Mouse (Mus musculus): ENCODE results near the gene Tmem117. TPM values are rescaled to one million over a fixed set of nuclear protein-coding genes. Genes with fewer than 3 reads are reported as not detected.
A peak's percentile ranks its signal among the peaks of the same experiment; 100 is the strongest.

The Tmem117 gene
- polyA plus RNA-seq, 1 experiment from 2014 or later: 3.8 TPM

DNA sequence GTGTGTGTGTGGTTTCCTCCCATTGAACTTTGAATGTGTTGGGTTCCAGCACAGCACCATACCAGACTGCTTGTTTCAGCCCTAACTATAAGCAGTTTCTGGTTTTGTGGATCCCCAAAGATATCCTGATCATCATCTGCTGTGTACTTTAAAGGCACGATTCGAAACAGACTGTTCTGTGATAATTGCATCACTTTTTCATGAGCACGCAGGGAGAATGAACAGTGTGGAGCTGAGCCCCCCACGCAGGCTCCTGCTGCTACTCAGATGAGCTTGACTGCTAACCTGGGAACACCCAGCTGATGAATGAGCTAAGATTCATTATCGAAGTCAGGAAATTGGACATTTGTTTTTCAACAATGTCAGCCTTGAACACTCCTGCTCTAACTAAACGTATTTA is 230.6 kb downstream of the Tmem117 start:
- 86% methylated on average over 6 of the region's 6 CpGs for WGBS
- Histone ChIP-seq H3K9ac (replicated peaks) (no peak overlapping the region), H3K4me2 (replicated peaks) (no peak overlapping the region), H3K27ac (no peak overlapping the region), H3K9me3 (no peaks in the 10 kb centered on the region), H3K4me1 (replicated peaks) (peaks cover 9% of the 10 kb centered on the region), H3K4me3 (replicated peaks) (no peak overlapping the region), H3K27me3 (peaks cover 15% of the 10 kb centered on the region; the same call in 1 of the 2 replicates), H3K36me3 (no peaks in the 10 kb centered on the region)
- ATAC-seq: no peak

DNA sequence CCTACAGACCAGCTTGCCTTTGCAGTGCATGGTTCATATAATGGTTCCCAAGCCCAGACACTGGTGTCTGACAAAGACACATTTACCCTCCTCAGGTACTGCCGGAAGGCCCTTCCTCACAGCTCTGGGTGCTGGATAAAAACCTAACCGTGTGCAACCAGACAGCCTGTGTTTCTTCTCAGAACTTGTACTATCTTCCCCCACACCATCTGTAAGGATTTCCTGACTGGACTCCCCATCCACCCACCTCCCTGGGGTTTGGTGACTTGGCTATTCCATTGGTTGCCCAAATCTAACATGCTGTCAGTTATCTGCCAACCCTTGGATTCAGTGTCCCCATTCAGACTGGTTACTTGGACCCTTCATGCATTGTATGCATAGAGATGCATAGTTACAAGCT is 232.1 kb downstream of the Tmem117 start:
- Histone ChIP-seq H3K36me3 (no peaks in the 10 kb centered on the region), H3K9ac (replicated peaks) (no peak overlapping the region), H3K4me2 (replicated peaks) (no peak overlapping the region), H3K4me3 (replicated peaks) (no peak overlapping the region), H3K9me3 (no peaks in the 10 kb centered on the region), H3K27me3 (peaks cover 5% of the 10 kb centered on the region; the same call in 1 of the 2 replicates), H3K27ac (no peak overlapping the region), H3K4me1 (replicated peaks) (peaks cover 9% of the 10 kb centered on the region)
- ATAC-seq: no peak
- 95% methylated on average over 2 of the region's 2 CpGs for WGBS

DNA sequence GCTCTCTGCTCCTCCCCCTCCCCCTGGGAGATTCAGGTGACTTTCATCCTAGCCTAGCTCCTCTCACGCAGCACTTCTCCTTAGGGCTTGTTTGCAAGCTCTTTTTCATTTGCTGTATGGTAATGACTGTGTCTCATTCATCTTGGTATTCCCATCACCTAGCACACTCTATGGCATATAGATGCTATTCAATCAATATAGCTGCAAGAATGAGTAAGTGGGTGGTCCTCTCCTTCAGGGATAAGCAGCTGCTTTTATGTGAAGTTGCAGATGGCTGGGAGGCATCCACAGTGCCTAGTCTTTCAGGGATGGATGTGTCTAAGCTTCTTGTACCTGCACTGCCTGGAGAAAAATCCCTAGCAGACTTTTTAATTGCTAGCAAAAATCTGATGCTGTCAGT is 235.1 kb downstream of the Tmem117 start:
- H3K4me3 ChIP-seq (replicated peaks): no peak overlapping the region
- ATAC-seq: peak; percentile 69; the same call in 1 of the 2 replicates
- H3K27ac ChIP-seq: peak overlapping the region; percentile 62; the same call in 1 of the 2 replicates
- H3K27me3 ChIP-seq: no peaks in the 10 kb centered on the region
- WGBS: 30% methylated on average over 1 of the region's 1 CpGs
- H3K36me3 ChIP-seq: no peaks in the 10 kb centered on the region
- no peak overlapping the region for H3K4me2 ChIP-seq (replicated peaks)
- no peak overlapping the region for H3K9ac ChIP-seq (replicated peaks)
- no peaks in the 10 kb centered on the region for H3K9me3 ChIP-seq
- H3K4me1 ChIP-seq (replicated peaks): peaks cover 7% of the 10 kb centered on the region

DNA sequence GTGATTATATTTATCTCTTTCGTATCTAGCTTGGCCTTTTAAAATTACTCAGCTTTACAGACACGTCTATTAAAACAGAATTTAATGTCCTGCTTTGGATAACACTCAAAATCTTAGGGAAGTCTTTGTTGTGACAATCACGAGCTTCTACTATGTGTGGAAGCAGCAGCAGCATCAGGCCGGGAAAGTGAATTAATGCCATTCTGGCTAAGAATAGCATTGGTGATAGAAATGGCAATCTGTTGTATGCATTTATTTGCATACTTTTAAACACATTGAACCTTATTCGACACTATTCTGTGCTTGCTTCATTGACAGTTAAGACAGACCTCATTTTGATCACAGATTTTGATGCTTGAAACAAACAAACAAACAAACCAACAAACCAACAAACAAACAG is 239.3 kb downstream of the Tmem117 start:
- H3K4me3 ChIP-seq (replicated peaks): no peak overlapping the region
- H3K27me3 ChIP-seq: no peaks in the 10 kb centered on the region
- WGBS: 61% methylated on average over 5 of the region's 5 CpGs
- no peak overlapping the region for H3K4me2 ChIP-seq (replicated peaks)
- no peak overlapping the region for H3K9ac ChIP-seq (replicated peaks)
- H3K27ac ChIP-seq: no peak overlapping the region
- peaks cover 7% of the 10 kb centered on the region for H3K4me1 ChIP-seq (replicated peaks)
- no peak for ATAC-seq
- H3K36me3 ChIP-seq: no peaks in the 10 kb centered on the region
- no peaks in the 10 kb centered on the region for H3K9me3 ChIP-seq

DNA sequence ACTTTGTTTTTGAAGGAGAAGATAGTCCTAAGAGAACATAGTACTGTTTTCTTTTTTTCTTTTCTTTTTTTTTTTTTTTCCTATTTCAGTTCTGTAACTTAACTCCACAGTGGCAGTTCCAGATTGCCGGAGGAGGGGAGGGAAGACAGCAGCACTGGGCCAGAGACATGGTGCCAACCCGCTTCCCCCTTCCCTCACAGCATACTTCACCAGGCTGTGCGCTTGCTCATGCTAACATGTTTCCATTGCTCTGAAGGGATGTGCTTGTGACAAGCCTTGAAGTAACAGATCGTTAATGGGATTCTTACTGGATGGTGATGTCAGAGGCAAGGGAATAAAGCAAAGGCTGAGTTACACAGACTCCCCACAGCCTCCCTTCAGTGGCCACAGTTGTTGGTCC is 256.0 kb downstream of the Tmem117 start:
- H3K4me1 ChIP-seq (replicated peaks): no peaks in the 10 kb centered on the region
- H3K4me2 ChIP-seq (replicated peaks): no peak overlapping the region
- H3K27me3 ChIP-seq: no peaks in the 10 kb centered on the region
- H3K27ac ChIP-seq: no peak overlapping the region
- no peaks in the 10 kb centered on the region for H3K9me3 ChIP-seq
- 71% methylated on average over 4 of the region's 4 CpGs for WGBS
- ATAC-seq: no peak
- no peaks in the 10 kb centered on the region for H3K36me3 ChIP-seq
- H3K9ac ChIP-seq (replicated peaks): no peak overlapping the region
- no peak overlapping the region for H3K4me3 ChIP-seq (replicated peaks)

DNA sequence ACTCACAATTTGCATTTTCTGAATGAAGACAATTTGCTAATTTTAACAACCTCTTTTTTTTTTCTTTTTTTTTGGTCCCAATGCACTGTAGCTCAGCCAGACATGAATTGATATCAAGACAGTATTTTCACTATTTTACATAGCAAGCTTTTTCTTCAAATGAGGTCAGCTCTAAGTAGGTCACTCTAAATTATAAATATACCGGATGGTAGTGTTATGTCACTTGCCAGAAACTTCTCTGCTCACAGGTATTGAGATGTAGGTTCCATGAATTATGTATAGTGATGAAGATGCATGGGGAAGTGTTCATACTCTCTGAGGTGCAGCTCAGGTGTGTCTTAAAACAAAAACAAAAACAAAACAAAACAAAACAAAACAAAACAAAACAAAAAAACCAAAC is 264.2 kb downstream of the Tmem117 start:
- Histone ChIP-seq H3K27ac (no peak overlapping the region), H3K36me3 (no peaks in the 10 kb centered on the region), H3K27me3 (no peaks in the 10 kb centered on the region), H3K9ac (replicated peaks) (no peak overlapping the region), H3K9me3 (no peaks in the 10 kb centered on the region), H3K4me1 (replicated peaks) (peaks cover 13% of the 10 kb centered on the region), H3K4me2 (replicated peaks) (no peak overlapping the region), H3K4me3 (replicated peaks) (no peak overlapping the region)
- ATAC-seq: no peak
- 81% methylated on average over 1 of the region's 1 CpGs for WGBS

DNA sequence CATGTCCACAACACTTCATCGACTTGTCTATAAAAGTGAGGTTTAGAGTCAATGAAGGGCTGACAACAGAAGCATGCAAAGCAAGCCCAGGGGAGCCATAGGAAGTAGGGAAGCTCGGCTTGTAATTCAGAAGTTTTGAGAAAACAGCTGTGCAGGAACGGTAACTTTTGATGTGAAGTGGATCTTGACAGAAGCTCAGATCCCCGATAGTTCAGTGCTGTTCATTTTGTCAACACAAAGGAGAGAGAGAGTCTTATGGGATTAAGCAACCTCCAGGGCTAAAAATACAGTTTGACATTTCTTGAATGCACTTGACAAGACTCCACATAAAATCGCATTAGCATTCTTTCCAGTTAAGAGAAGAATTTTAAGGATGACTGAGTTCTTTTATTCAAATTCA is 265.1 kb downstream of the Tmem117 start:
- no peak overlapping the region for H3K9ac ChIP-seq (replicated peaks)
- H3K4me2 ChIP-seq (replicated peaks): no peak overlapping the region
- ATAC-seq: peak; percentile 63; the same call in 1 of the 2 replicates
- 16% methylated on average over 5 of the region's 5 CpGs for WGBS
- no peak overlapping the region for H3K4me3 ChIP-seq (replicated peaks)
- H3K27me3 ChIP-seq: no peaks in the 10 kb centered on the region
- H3K9me3 ChIP-seq: no peaks in the 10 kb centered on the region
- peaks cover 13% of the 10 kb centered on the region for H3K4me1 ChIP-seq (replicated peaks)
- H3K27ac ChIP-seq: no peak overlapping the region
- H3K36me3 ChIP-seq: no peaks in the 10 kb centered on the region

DNA sequence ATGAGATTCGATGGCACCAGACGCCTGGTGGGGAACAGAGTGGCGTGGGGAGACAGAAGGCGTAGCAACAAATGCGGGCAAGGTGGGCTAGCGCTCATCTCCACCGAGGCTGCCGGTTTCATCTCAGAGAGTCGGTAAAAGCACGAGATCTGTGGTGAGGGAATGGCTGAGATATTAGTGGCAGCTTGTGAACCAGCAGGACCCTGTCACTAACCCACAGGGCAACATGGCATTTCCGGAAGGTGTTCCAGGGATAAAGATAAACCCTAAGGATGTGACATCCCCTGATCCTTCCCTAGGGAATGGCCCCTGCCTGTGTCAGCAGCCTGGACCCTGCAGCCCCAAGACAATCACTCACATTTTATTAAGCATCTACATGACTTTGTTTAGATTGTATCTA is 266.6 kb downstream of the Tmem117 start:
- H3K4me1 ChIP-seq (replicated peaks): peaks cover 13% of the 10 kb centered on the region
- no peaks in the 10 kb centered on the region for H3K27me3 ChIP-seq
- H3K36me3 ChIP-seq: no peaks in the 10 kb centered on the region
- H3K9me3 ChIP-seq: no peaks in the 10 kb centered on the region
- no peak for ATAC-seq
- H3K9ac ChIP-seq (replicated peaks): no peak overlapping the region
- no peak overlapping the region for H3K4me2 ChIP-seq (replicated peaks)
- 90% methylated on average over 11 of the region's 11 CpGs for WGBS
- no peak overlapping the region for H3K4me3 ChIP-seq (replicated peaks)
- no peak overlapping the region for H3K27ac ChIP-seq

DNA sequence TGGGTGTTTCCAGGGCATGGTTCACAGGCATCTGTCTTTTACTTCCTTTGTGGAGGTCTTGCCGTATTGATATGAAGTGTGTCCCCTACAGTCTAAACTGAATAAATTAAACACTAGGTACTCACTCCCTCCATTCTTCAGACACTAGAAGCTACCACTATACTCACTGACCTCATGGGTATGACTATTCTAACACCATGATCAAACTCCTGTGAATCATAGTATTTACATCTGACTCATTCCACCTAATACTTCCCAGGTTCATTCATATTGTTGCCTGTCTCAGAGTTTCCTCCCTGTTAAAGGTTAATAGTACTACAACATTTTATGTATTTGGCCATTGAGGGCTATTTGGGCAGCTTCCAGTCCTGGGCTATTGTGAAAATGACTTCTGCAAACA is 274.2 kb downstream of the Tmem117 start:
- WGBS: 100% methylated on average over 1 of the region's 1 CpGs
- Histone ChIP-seq H3K36me3 (no peaks in the 10 kb centered on the region), H3K27ac (no peak overlapping the region), H3K9ac (replicated peaks) (no peak overlapping the region), H3K4me1 (replicated peaks) (no peaks in the 10 kb centered on the region), H3K9me3 (no peaks in the 10 kb centered on the region), H3K4me3 (replicated peaks) (no peak overlapping the region), H3K4me2 (replicated peaks) (no peak overlapping the region), H3K27me3 (no peaks in the 10 kb centered on the region)
- no peak for ATAC-seq

DNA sequence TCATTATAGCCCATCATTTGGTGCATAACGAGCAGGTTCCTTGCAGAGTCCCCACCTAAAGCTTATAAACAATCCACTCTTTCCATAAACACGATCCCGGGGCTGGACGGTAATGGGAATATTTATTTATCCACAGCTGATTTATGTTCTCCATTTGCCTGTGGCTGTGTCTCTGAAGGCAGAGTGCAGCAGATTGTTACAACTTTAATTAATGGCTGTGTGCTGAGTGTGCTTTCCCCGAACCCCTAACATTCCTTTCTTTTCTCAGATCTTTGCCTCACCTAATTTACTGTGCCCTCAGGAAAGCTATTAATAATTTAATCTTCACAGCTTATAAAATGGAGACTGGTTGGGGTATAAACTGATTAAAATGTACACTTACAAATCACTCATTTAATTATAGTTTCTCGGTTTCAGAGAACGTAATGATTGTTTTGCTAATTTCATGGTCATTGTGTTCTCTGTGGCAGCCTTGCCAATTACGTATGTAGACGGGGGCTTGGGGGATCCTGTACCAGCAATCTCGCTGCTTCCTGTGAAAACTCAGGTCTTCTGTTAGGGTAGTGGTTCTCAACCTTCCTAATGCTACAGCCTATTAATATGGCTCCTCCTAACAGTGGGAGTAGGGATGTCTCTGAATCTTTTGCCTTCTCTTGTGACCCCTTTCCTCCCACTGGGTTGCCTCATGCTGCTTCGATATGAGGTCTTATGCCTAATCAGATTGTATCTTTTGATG is 275.8 kb downstream of the Tmem117 start:
- Histone ChIP-seq H3K9me3 (no peaks in the 10 kb centered on the region), H3K9ac (replicated peaks) (no peak overlapping the region), H3K27ac (0 out of 2 replicates have a peak overlapping the region, but pooled peaks have one; percentile 16), H3K4me1 (replicated peaks) (no peaks in the 10 kb centered on the region), H3K36me3 (no peaks in the 10 kb centered on the region), H3K4me2 (replicated peaks) (no peak overlapping the region), H3K27me3 (no peaks in the 10 kb centered on the region), H3K4me3 (replicated peaks) (no peak overlapping the region)
- 0 out of 2 replicates have a peak, but pooled peaks have one; percentile 40 for ATAC-seq
- 59% methylated on average over 11 of the region's 11 CpGs for WGBS

DNA sequence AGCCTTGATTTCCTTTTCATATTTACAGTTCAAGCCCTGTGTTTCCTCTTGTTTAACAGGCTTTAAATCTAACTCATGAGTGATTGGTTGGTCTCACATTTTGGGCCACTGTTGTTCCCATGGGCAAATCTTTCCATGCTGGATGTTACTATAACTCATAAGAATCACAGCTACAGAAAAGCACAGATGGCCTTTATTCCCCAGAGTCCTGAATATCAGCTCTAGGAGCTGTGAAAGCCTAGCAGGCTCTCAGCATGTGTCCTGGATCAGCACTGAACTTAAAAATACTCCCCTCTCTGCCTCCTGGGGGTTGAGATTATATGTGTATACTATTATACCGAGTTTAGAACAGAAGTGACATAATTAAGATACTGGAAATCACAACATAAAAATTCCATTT is 292.6 kb downstream of the Tmem117 start:
- H3K4me3 ChIP-seq (replicated peaks): no peak overlapping the region
- no peak for ATAC-seq
- no peaks in the 10 kb centered on the region for H3K9me3 ChIP-seq
- no peak overlapping the region for H3K27ac ChIP-seq
- no peaks in the 10 kb centered on the region for H3K27me3 ChIP-seq
- H3K4me2 ChIP-seq (replicated peaks): no peak overlapping the region
- no peaks in the 10 kb centered on the region for H3K36me3 ChIP-seq
- no peak overlapping the region for H3K9ac ChIP-seq (replicated peaks)
- H3K4me1 ChIP-seq (replicated peaks): peaks cover 8% of the 10 kb centered on the region; the same call in 1 of the 2 replicates
- WGBS: 7% methylated on average over 1 of the region's 1 CpGs

DNA sequence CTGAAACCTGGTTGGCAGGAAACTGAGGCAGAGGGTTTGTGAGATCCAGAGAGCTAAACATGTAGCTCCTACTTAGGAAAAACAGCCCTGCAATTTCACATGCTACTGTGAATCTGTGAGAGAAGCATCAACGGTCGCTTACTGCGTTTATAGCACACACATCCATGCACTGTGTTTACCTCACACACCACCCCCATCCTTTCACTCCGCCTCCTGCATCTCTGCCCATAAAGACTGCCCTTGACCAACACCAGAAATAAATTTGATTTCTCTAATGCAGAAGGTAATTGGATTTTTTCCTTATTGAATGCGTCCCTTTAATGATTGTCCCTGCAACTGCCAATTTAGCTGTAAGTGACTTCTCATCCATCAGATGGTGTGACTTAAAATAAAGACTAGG is 299.0 kb downstream of the Tmem117 start:
- Histone ChIP-seq H3K36me3 (no peaks in the 10 kb centered on the region), H3K9ac (replicated peaks) (no peak overlapping the region), H3K4me2 (replicated peaks) (no peak overlapping the region), H3K9me3 (no peaks in the 10 kb centered on the region), H3K4me1 (replicated peaks) (peaks cover 8% of the 10 kb centered on the region), H3K27ac (peak overlapping the region; percentile 5; the same call in 1 of the 2 replicates), H3K4me3 (replicated peaks) (no peak overlapping the region), H3K27me3 (no peaks in the 10 kb centered on the region)
- no peak for ATAC-seq
- 79% methylated on average over 5 of the region's 5 CpGs for WGBS

DNA sequence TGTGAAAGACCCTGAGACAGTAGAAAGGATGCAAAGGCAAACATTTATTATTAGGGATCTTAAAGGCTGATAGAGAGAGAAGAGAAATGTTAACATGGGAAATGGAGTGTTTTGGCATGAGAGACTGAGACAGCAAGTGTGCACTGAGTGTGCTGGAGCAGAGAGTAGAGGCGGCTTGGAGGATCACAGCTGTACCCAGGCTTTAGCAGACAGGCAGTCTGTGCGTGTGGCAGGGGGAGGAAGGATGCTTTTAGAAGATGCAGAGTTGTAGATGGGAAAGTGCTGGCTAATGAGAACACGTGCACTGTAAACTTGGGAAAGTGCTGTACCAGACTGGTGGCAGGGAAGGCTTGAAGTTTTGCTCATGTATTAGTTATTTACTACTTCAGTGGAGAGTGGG is 301.7 kb downstream of the Tmem117 start:
- no peaks in the 10 kb centered on the region for H3K36me3 ChIP-seq
- no peak overlapping the region for H3K4me3 ChIP-seq (replicated peaks)
- no peak overlapping the region for H3K27ac ChIP-seq
- H3K27me3 ChIP-seq: no peaks in the 10 kb centered on the region
- H3K9ac ChIP-seq (replicated peaks): no peak overlapping the region
- no peak for ATAC-seq
- H3K9me3 ChIP-seq: no peaks in the 10 kb centered on the region
- 43% methylated on average over 3 of the region's 3 CpGs for WGBS
- peaks cover 7% of the 10 kb centered on the region for H3K4me1 ChIP-seq (replicated peaks)
- no peak overlapping the region for H3K4me2 ChIP-seq (replicated peaks)
